In the genomic region with DNA sequence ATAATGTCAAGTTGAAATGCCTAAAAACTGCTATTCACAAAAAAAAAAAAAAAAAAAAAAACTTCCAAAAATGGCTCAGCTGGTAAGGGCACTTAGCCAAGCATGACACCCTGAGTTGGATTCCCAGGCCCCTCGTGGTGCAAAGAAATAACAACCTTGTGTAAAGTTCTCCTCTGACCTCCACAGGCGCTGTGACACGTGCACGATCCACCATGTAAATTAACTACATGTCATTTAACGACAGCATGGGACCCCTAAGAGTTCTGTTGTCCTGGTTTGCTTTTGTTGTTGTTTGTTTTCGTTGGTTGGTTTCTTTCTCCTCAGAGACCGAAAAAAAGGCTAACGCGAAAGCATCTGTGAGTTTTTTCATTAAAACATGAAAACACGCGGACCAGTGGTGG, we compare ENCODE assay signal across 8 mouse cellular contexts. TPM values are rescaled to one million over a fixed set of nuclear protein-coding genes. Genes with fewer than 3 reads are reported as not detected.
DNase-seq lines count a peak whose midpoint lies in the region; ATAC-seq and TF ChIP-seq lines count a peak whose summit lies in the region.

No protein-coding gene starts in this region.

- WGBS in heart, embryonic 12.5 days = 52% methylated on average over 11 of the region's 11 CpGs
- WGBS in forebrain, embryonic 13.5 days = 51% methylated on average over 11 of the region's 11 CpGs
- 39% methylated on average over 11 of the region's 11 CpGs for WGBS in liver, postnatal 0 days (ENCODE audit: insufficient replicate concordance)

- dilution Hi-C loops in CH12.LX (cut with MboI; ENCODE audit: extremely low pct_ligation_motif_present, extremely low pct_unique_long_range_greater_than_20kb, low sequenced_read_pairs) = no loop called here

- no peak for TF ChIP-seq CTCF in CH12.LX (conservative IDR thresholded peaks at IDR 0.05 in 1 of 2, IDR thresholded peaks at IDR 0.05 in 1 of 2; ENCODE audit: low read depth in 2 of 2, low read length in 2 of 2)
- no peak for TF ChIP-seq CTCF in liver, postnatal 0 days (IDR thresholded peaks at IDR 0.05; ENCODE audit: low read depth)

- ATAC-seq in heart, embryonic 12.5 days (ENCODE audit: insufficient number of reproducible peaks, low FRiP score) = no peak
- ATAC-seq in forebrain, embryonic 13.5 days = no peak
- ATAC-seq in liver, postnatal 0 days = no peak

- TF ChIP-seq EP300 in CH12.LX (IDR thresholded peaks at IDR 0.05; ENCODE audit: low read length) = no peak
- no peak for TF ChIP-seq EP300 in liver, postnatal 0 days (IDR thresholded peaks at IDR 0.05; ENCODE audit: low read depth)

- peaks cover 11% of the 10 kb centered on the region; the same call in 1 of the 2 replicates for H3K36me3 ChIP-seq in heart, embryonic 12.5 days
- H3K36me3 ChIP-seq in CH12.LX (replicated peaks in 1 of 2; ENCODE audit: control insufficient read depth in 1 of 2, insufficient read depth in 1 of 2, low read length in 1 of 2) = peaks cover 0 to 24% of the 10 kb centered on the region in 2 experiments
- H3K36me3 ChIP-seq in forebrain, embryonic 13.5 days (ENCODE audit: poor library complexity, severe bottlenecking) = 0 out of 2 replicates have a peak, but pooled peaks cover 11% of the 10 kb centered on the region
- no peaks in the 10 kb centered on the region for H3K36me3 ChIP-seq in liver, postnatal 0 days (replicated peaks; ENCODE audit: insufficient read depth, low read length)

- H3K27ac ChIP-seq in heart, embryonic 12.5 days (ENCODE audit: poor library complexity, severe bottlenecking) = no peak overlapping the region; the same call in 1 of the 2 replicates
- peak overlapping the region; percentile 54; the same call in 1 of the 2 replicates for H3K27ac ChIP-seq in CH12.LX (ENCODE audit: insufficient read depth, low read depth)
- peak overlapping the region; percentile 89 for H3K27ac ChIP-seq in forebrain, embryonic 13.5 days
- peak overlapping the region; percentile 92 for H3K27ac ChIP-seq in liver, postnatal 0 days (ENCODE audit: low read depth)

- H3K4me1 ChIP-seq in heart, embryonic 12.5 days (replicated peaks) = 0 out of 2 replicates have a peak, but pooled peaks cover 4% of the 10 kb centered on the region
- peaks cover 7 to 20% of the 10 kb centered on the region in 2 experiments for H3K4me1 ChIP-seq in CH12.LX (ENCODE audit: control insufficient read depth in 1 of 2, insufficient read depth in 2 of 2)
- H3K4me1 ChIP-seq in forebrain, embryonic 13.5 days = peaks cover 7% of the 10 kb centered on the region; the same call in 1 of the 2 replicates
- H3K4me1 ChIP-seq in liver, postnatal 0 days (ENCODE audit: insufficient read depth) = peaks cover 9% of the 10 kb centered on the region

- no peaks in the 10 kb centered on the region for H3K27me3 ChIP-seq in heart, embryonic 12.5 days (replicated peaks)
- no peaks in the 10 kb centered on the region for H3K27me3 ChIP-seq in CH12.LX (replicated peaks)
- H3K27me3 ChIP-seq in forebrain, embryonic 13.5 days = peaks cover 5% of the 10 kb centered on the region; the same call in 1 of the 2 replicates
- H3K27me3 ChIP-seq in liver, postnatal 0 days (ENCODE audit: insufficient read depth, low read length) = no peaks in the 10 kb centered on the region

- no peak for TF ChIP-seq POLR2A in CH12.LX (IDR thresholded peaks at IDR 0.05; ENCODE audit: low read depth, low read length)

- in situ Hi-C loops in CH12.LX (cut with MboI; ENCODE audit: low pct_ligation_motif_present, low pct_unique_long_range_greater_than_20kb, low sequenced_read_pairs) = loop anchor here (10.0 kb wide), 1 partner anchor 117 kb away; no protein-coding TSS in a partner anchor

- no peak for DNase-seq in heart, adult 18-20 months
- DNase-seq in CH12.LX (ENCODE audit: extremely low read depth) = peak; percentile 69
- no peak for DNase-seq in liver, postnatal 0 days
- DNase-seq in urinary bladder, postnatal 10 days (ENCODE audit: low spot score) = no peak
- no peak for DNase-seq in yolk sac, embryonic 10.5 days (ENCODE audit: low spot score)
- DNase-seq in layer of hippocampus, postnatal 36 days = no peak

- no peaks in the 10 kb centered on the region for H3K79me2 ChIP-seq in CH12.LX (replicated peaks; ENCODE audit: control insufficient read depth, extremely low read depth, insufficient read depth, poor library complexity, severe bottlenecking)

- H3K4me2 ChIP-seq in heart, embryonic 12.5 days = peak overlapping the region; percentile 68
- peak overlapping the region; percentile 41 for H3K4me2 ChIP-seq in CH12.LX (ENCODE audit: insufficient read depth, low read depth, poor library complexity, severe bottlenecking)
- peak overlapping the region; percentile 69 for H3K4me2 ChIP-seq in forebrain, embryonic 13.5 days
- peak overlapping the region; percentile 96 for H3K4me2 ChIP-seq in liver, postnatal 0 days (ENCODE audit: low read depth, low read length)

- peak overlapping the region; percentile 66 for H3K9ac ChIP-seq in heart, embryonic 12.5 days
- H3K9ac ChIP-seq in CH12.LX (ENCODE audit: insufficient read depth, low read depth) = peak overlapping the region; percentile 92
- peak overlapping the region; percentile 75 for H3K9ac ChIP-seq in forebrain, embryonic 13.5 days
- H3K9ac ChIP-seq in liver, postnatal 0 days (replicated peaks) = peak overlapping the region; percentile 72

- H3K9me3 ChIP-seq in heart, embryonic 12.5 days (replicated peaks) = no peaks in the 10 kb centered on the region
- H3K9me3 ChIP-seq in CH12.LX (replicated peaks; ENCODE audit: low read length) = no peaks in the 10 kb centered on the region
- no peaks in the 10 kb centered on the region for H3K9me3 ChIP-seq in forebrain, embryonic 13.5 days (replicated peaks)
- H3K9me3 ChIP-seq in liver, postnatal 0 days (ENCODE audit: low read length) = no peaks in the 10 kb centered on the region

- peak overlapping the region; percentile 59 for H3K4me3 ChIP-seq in heart, embryonic 12.5 days
- H3K4me3 ChIP-seq in CH12.LX (replicated peaks in 1 of 3; ENCODE audit: low read depth in 2 of 3, low read length in 2 of 3, poor library complexity in 1 of 3) = peak overlapping the region; percentile 62 to 98 (median 70)
- H3K4me3 ChIP-seq in forebrain, embryonic 13.5 days = peak overlapping the region; percentile 69
- H3K4me3 ChIP-seq in liver, postnatal 0 days (ENCODE audit: low read depth, low read length) = peak overlapping the region; percentile 78

- no peak for TF ChIP-seq RAD21 in CH12.LX (IDR thresholded peaks at IDR 0.05; ENCODE audit: low read depth, low read length)

TF ChIP-seq in CH12.LX, 34 proteins besides CTCF, POLR2A, EP300 and RAD21:
- TF ChIP-seq E2F4 (IDR thresholded peaks at IDR 0.05; ENCODE audit: insufficient replicate concordance, low read depth, low read length) = no peak
- TF ChIP-seq GABPA (IDR thresholded peaks at IDR 0.05; ENCODE audit: insufficient replicate concordance, low read depth, low read length) = no peak
- TF ChIP-seq MAX (IDR thresholded peaks at IDR 0.05; ENCODE audit: low read length) = peak; percentile 87
- no peak for TF ChIP-seq ELF1 (IDR thresholded peaks at IDR 0.05; ENCODE audit: low read depth, low read length)
- TF ChIP-seq TBP (conservative IDR thresholded peaks at IDR 0.05; ENCODE audit: low read depth, low read length) = no peak
- peak; percentile 82 for TF ChIP-seq ZNF384 (IDR thresholded peaks at IDR 0.05; ENCODE audit: low read depth, low read length)
- TF ChIP-seq MAFK (IDR thresholded peaks at IDR 0.05; ENCODE audit: insufficient replicate concordance, low read length) = no peak
- 0 out of 2 replicates have a peak, but pooled peaks have one; percentile 65 for TF ChIP-seq MXI1 (IDR thresholded peaks at IDR 0.05; ENCODE audit: low read depth, low read length)
- TF ChIP-seq MYC (IDR thresholded peaks at IDR 0.05; ENCODE audit: low read depth, low read length) = peak; percentile 95
- peak; percentile 88 for TF ChIP-seq BHLHE40 (IDR thresholded peaks at IDR 0.05; ENCODE audit: low read depth, low read length)

RNA-seq across cellular contexts. Expression of gene Wdr34, which starts 0.6 kb away (rescaled TPM):
- polyA plus RNA-seq in heart, embryonic 12.5 days (2016; fragmentation: Nextera tagmentation; extraction: Ambion mirVana) = 15.8 and 15.9 TPM in 2 replicates
- total RNA-seq in heart, adult 18-20 months (2021) = 1 to 10 TPM; 6.3 to 6.8 TPM
- total RNA-seq in CH12.LX (2012; rRNA removed) (23.2 and 26.5 TPM in 2 replicates), CH12.LX (2014; rRNA removed) (21.4 and 24.7 TPM in 2 replicates)
- polyA plus RNA-seq in CH12.LX (2012; ENCODE audit: insufficient read length, low read depth) = 28.0 and 28.6 TPM in 2 replicates
- 50.8 and 57.2 TPM in 2 replicates for polyA plus RNA-seq in forebrain, embryonic 13.5 days (2015; fragmentation: Nextera tagmentation; extraction: Ambion mirVana)
- polyA plus RNA-seq in liver, postnatal 0 days (2015; fragmentation: Nextera tagmentation; extraction: Ambion mirVana) = 5.8 and 6.6 TPM in 2 replicates
- 10 to 100 TPM; 31.8 to 34.0 TPM for total RNA-seq in layer of hippocampus, postnatal 36 days (2021)

RNA-seq across cellular contexts. Expression of gene Set, which starts 9.1 kb away (rescaled TPM):
- 297 and 306 TPM in 2 replicates for polyA plus RNA-seq in heart, embryonic 12.5 days (2016; fragmentation: Nextera tagmentation; extraction: Ambion mirVana)
- 10 to 100 TPM; 94.9 to 98.5 TPM for total RNA-seq in heart, adult 18-20 months (2021)
- 515 and 844 TPM in 2 replicates for total RNA-seq in CH12.LX (2012; rRNA removed)
- total RNA-seq in CH12.LX (2014; rRNA removed) = 1,049 and 1,142 TPM in 2 replicates
- 902 and 991 TPM in 2 replicates for polyA plus RNA-seq in CH12.LX (2012; ENCODE audit: insufficient read length, low read depth)
- 587 and 610 TPM in 2 replicates for polyA plus RNA-seq in forebrain, embryonic 13.5 days (2015; fragmentation: Nextera tagmentation; extraction: Ambion mirVana)
- 115 and 116 TPM in 2 replicates for polyA plus RNA-seq in liver, postnatal 0 days (2015; fragmentation: Nextera tagmentation; extraction: Ambion mirVana)
- 100 to 1,000 TPM; 189 to 193 TPM for total RNA-seq in layer of hippocampus, postnatal 36 days (2021)

RNA-seq across cellular contexts. Expression of gene Pkn3, which starts 29.4 kb away (rescaled TPM):
- 19.6 and 21.5 TPM in 2 replicates for polyA plus RNA-seq in heart, embryonic 12.5 days (2016; fragmentation: Nextera tagmentation; extraction: Ambion mirVana)
- 1 to 10 TPM; 7.8 to 9.3 TPM for total RNA-seq in heart, adult 18-20 months (2021)
- 5.2 and 8.3 TPM in 2 replicates for total RNA-seq in CH12.LX (2012; rRNA removed)
- total RNA-seq in CH12.LX (2014; rRNA removed) = 4.7 and 5.0 TPM in 2 replicates
- 6.7 and 7.1 TPM in 2 replicates for polyA plus RNA-seq in CH12.LX (2012; ENCODE audit: insufficient read length, low read depth)
- polyA plus RNA-seq in forebrain, embryonic 13.5 days (2015; fragmentation: Nextera tagmentation; extraction: Ambion mirVana) = 5.7 and 6.7 TPM in 2 replicates
- 0.75 and 1.0 TPM in 2 replicates for polyA plus RNA-seq in liver, postnatal 0 days (2015; fragmentation: Nextera tagmentation; extraction: Ambion mirVana)
- total RNA-seq in layer of hippocampus, postnatal 36 days (2021) = 1 to 10 TPM; 1.1 to 2.0 TPM

RNA-seq across cellular contexts. Expression of gene Zdhhc12, which starts 45.3 kb away (rescaled TPM):
- 49.8 and 50.4 TPM in 2 replicates for polyA plus RNA-seq in heart, embryonic 12.5 days (2016; fragmentation: Nextera tagmentation; extraction: Ambion mirVana)
- total RNA-seq in heart, adult 18-20 months (2021) = 1 to 10 TPM; 2.8 to 3.9 TPM
- total RNA-seq in CH12.LX (2012; rRNA removed) (33.7 and 36.5 TPM in 2 replicates), CH12.LX (2014; rRNA removed) (15.3 and 15.6 TPM in 2 replicates)
- 34.7 and 42.8 TPM in 2 replicates for polyA plus RNA-seq in CH12.LX (2012; ENCODE audit: insufficient read length, low read depth)
- polyA plus RNA-seq in forebrain, embryonic 13.5 days (2015; fragmentation: Nextera tagmentation; extraction: Ambion mirVana) = 21.0 and 21.2 TPM in 2 replicates
- polyA plus RNA-seq in liver, postnatal 0 days (2015; fragmentation: Nextera tagmentation; extraction: Ambion mirVana) = 25.1 and 27.0 TPM in 2 replicates
- total RNA-seq in layer of hippocampus, postnatal 36 days (2021) = 1 to 10 TPM; 9.4 to 9.5 TPM

Comparison
In these comparisons a context has a peak if more than half of its experiments do, and no peak if none do; other contexts are left out.
1. H3K4me2 ChIP-seq: peak in every context shown above with its lines; median percentile 96 in liver, postnatal 0 days; 69 in forebrain, embryonic 13.5 days; 68 in heart, embryonic 12.5 days; 41 in CH12.LX.